Mouse (Mus musculus) adrenal gland, postnatal 10 days (tissue): ENCODE data around the gene Evx2. TPM values are rescaled to one million over a fixed set of nuclear protein-coding genes. Genes with fewer than 3 reads are reported as not detected.

Source experiments
- DNase-seq: peaks from one replicate; pipeline ENCODE4 v3.0.0; 2021; ENCODE audit warnings: mixed read lengths
- total RNA-seq, 2 experiments: library from RNA; stranded (reverse); gene quantifications; 2 replicates each; pipeline ENCODE4 v1.2.3; 2021

Gene Evx2
- total RNA-seq, 2 experiments from 2014 or later: not detected

- no peak for DNase-seq
These were observed 8.0 kb upstream of the Evx2 start for GRCm38 (mm10) chr2:74667191-74667841.

- DNase-seq: no peak
These were observed 7.1 kb upstream of the Evx2 start for GRCm38 (mm10) chr2:74666411-74666810.

GRCm38 (mm10) chr2:74663291-74663925 lies 4.1 kb upstream of the Evx2 start:
- DNase-seq: peak; percentile 62

GRCm38 (mm10) chr2:74661685-74662084 lies 2.3 kb upstream of the Evx2 start:
- DNase-seq: peak; percentile 57

- no peak for DNase-seq
These were observed 1.3 kb upstream of the Evx2 start for GRCm38 (mm10) chr2:74660421-74661375.

GRCm38 (mm10) chr2:74658667-74659371 lies 538 bp downstream of the Evx2 start:
- no peak for DNase-seq

- no peak for DNase-seq
These were observed 1.2 kb downstream of the Evx2 start for GRCm38 (mm10) chr2:74658024-74658666.

- DNase-seq: no peak
These were observed 1.9 kb downstream of the Evx2 start for GRCm38 (mm10) chr2:74657251-74658023.

- no peak for DNase-seq
These were observed 2.7 kb downstream of the Evx2 start for GRCm38 (mm10) chr2:74656632-74657021.

- DNase-seq: peak; percentile 29
These were observed 3.3 kb downstream of the Evx2 start for GRCm38 (mm10) chr2:74655821-74656631.

- DNase-seq: peak; percentile 63
These were observed 4.0 kb downstream of the Evx2 start for GRCm38 (mm10) chr2:74655420-74655781.

GRCm38 (mm10) chr2:74654743-74655419 lies 4.5 kb downstream of the Evx2 start:
- DNase-seq: no peak

- no peak for DNase-seq
These were observed 5.4 kb downstream of the Evx2 start for GRCm38 (mm10) chr2:74653781-74654535.

- no peak for DNase-seq
These were observed 6.4 kb downstream of the Evx2 start for GRCm38 (mm10) chr2:74652996-74653340.

GRCm38 (mm10) chr2:74647082-74647864 lies 12.1 kb downstream of the Evx2 start:
- no peak for DNase-seq

GRCm38 (mm10) chr2:74645631-74646030 lies 13.7 kb downstream of the Evx2 start:
- no peak for DNase-seq

GRCm38 (mm10) chr2:74642431-74642830 lies 16.9 kb downstream of the Evx2 start:
- no peak for DNase-seq

- no peak for DNase-seq
These were observed 23.9 kb downstream of the Evx2 start for GRCm38 (mm10) chr2:74635412-74635811.
